ENCODE assay signal across 10 mouse cellular contexts in the genomic region with DNA sequence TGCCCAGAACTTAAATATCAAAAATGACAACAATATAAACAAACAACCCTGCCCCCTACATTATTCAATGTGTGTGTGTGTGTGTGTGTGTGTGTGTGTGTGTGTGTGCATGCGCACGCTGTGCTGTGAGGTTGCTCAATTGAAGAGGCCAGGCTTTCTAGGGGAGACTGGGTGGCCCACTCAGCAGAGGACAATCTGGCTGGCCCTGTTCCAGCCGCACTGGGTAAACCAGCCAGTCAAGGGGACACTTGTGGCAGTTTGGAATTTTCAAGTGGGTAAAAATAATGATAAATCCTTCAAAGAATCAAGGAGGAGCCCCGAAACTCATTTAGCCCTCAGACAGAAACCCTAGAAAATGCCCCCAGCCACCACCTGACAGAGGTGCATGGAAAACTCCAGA.
DNase-seq lines count a peak whose midpoint lies in the region; ATAC-seq and TF ChIP-seq lines count a peak whose summit lies in the region.
"Had no signal": no experiment of that assay in that cellular context is flagged by ENCODE, and none has a peak within 500 bp of the region (broad histone marks: within the 10 kb centered on the region; RNA-seq: fewer than 3 reads in every experiment).

No protein-coding gene starts in this region.

- H3K4me1 ChIP-seq in intestine, embryonic 14.5 days (replicated peaks; ENCODE audit: control insufficient read depth, insufficient read depth, low read length) = peaks cover 20% of the 10 kb centered on the region
- no peaks in the 10 kb centered on the region for H3K4me1 ChIP-seq in intestine, postnatal 0 days (replicated peaks; ENCODE audit: control insufficient read depth, insufficient read depth, low read length)
- H3K4me1 ChIP-seq in limb, embryonic 13.5 days = peaks cover 57% of the 10 kb centered on the region
- H3K4me1 ChIP-seq in stomach, postnatal 0 days (replicated peaks; ENCODE audit: control insufficient read depth, insufficient read depth) = peaks cover 4% of the 10 kb centered on the region

- no peak overlapping the region for H3K4me3 ChIP-seq in intestine, embryonic 14.5 days (ENCODE audit: low read depth, low read length)
- no peak overlapping the region for H3K4me3 ChIP-seq in intestine, postnatal 0 days (ENCODE audit: low read depth, low read length)
- H3K4me3 ChIP-seq in limb, embryonic 13.5 days = no peak overlapping the region
- no peak overlapping the region for H3K4me3 ChIP-seq in stomach, postnatal 0 days (ENCODE audit: low read depth, low read length)
- H3K4me3 ChIP-seq: neural tube, embryonic 12.5 days had no signal

- TF ChIP-seq CTCF in intestine, postnatal 0 days (IDR thresholded peaks at IDR 0.05; ENCODE audit: low read depth) = no peak
- no peak for TF ChIP-seq CTCF in stomach, postnatal 0 days (IDR thresholded peaks at IDR 0.05; ENCODE audit: low read depth)

- no peaks in the 10 kb centered on the region for H3K9me3 ChIP-seq in intestine, embryonic 14.5 days (ENCODE audit: control insufficient read depth, low read length)
- no peaks in the 10 kb centered on the region for H3K9me3 ChIP-seq in intestine, postnatal 0 days (ENCODE audit: control insufficient read depth)
- no peaks in the 10 kb centered on the region for H3K9me3 ChIP-seq in limb, embryonic 13.5 days
- H3K9me3 ChIP-seq in stomach, postnatal 0 days (ENCODE audit: control insufficient read depth, low read length) = no peaks in the 10 kb centered on the region
- H3K9me3 ChIP-seq: neural tube, embryonic 12.5 days had no signal

- WGBS in intestine, embryonic 14.5 days = 69% methylated on average over 4 of the region's 4 CpGs
- WGBS in intestine, postnatal 0 days = 59% methylated on average over 4 of the region's 4 CpGs
- 79% methylated on average over 4 of the region's 4 CpGs for WGBS in limb, embryonic 13.5 days
- 62% methylated on average over 4 of the region's 4 CpGs for WGBS in stomach, postnatal 0 days

- H3K4me2 ChIP-seq in intestine, embryonic 14.5 days (ENCODE audit: low read length) = peak overlapping the region; percentile 9; the same call in 1 of the 2 replicates
- no peak overlapping the region for H3K4me2 ChIP-seq in intestine, postnatal 0 days (replicated peaks; ENCODE audit: low read depth)
- H3K4me2 ChIP-seq in limb, embryonic 13.5 days (replicated peaks) = no peak overlapping the region
- H3K4me2 ChIP-seq in stomach, postnatal 0 days (replicated peaks; ENCODE audit: low read depth) = no peak overlapping the region
- H3K4me2 ChIP-seq: neural tube, embryonic 12.5 days had no signal

- H3K27me3 ChIP-seq in intestine, embryonic 14.5 days (replicated peaks; ENCODE audit: control insufficient read depth, insufficient read depth, low read length) = no peaks in the 10 kb centered on the region
- no peaks in the 10 kb centered on the region for H3K27me3 ChIP-seq in intestine, postnatal 0 days (replicated peaks; ENCODE audit: control insufficient read depth, insufficient read depth, low read length)
- no peaks in the 10 kb centered on the region for H3K27me3 ChIP-seq in limb, embryonic 13.5 days
- H3K27me3 ChIP-seq in stomach, postnatal 0 days (ENCODE audit: control insufficient read depth, insufficient read depth, low read length) = no peaks in the 10 kb centered on the region
- H3K27me3 ChIP-seq: neural tube, embryonic 12.5 days had no signal

- H3K27ac ChIP-seq in intestine, embryonic 14.5 days (ENCODE audit: low read depth) = peak overlapping the region; percentile 52; the same call in 1 of the 2 replicates
- no peak overlapping the region for H3K27ac ChIP-seq in intestine, postnatal 0 days (ENCODE audit: low read depth, low read length)
- H3K27ac ChIP-seq in limb, embryonic 13.5 days = peak overlapping the region; percentile 48; the same call in 1 of the 2 replicates
- H3K27ac ChIP-seq in stomach, postnatal 0 days (replicated peaks) = no peak overlapping the region
- H3K27ac ChIP-seq: neural tube, embryonic 12.5 days had no signal

- H3K9ac ChIP-seq in intestine, embryonic 14.5 days (ENCODE audit: low read length) = no peak overlapping the region
- H3K9ac ChIP-seq in intestine, postnatal 0 days (ENCODE audit: low read depth, low read length) = no peak overlapping the region
- no peak overlapping the region for H3K9ac ChIP-seq in limb, embryonic 13.5 days
- H3K9ac ChIP-seq in stomach, postnatal 0 days (ENCODE audit: low read length) = no peak overlapping the region
- H3K9ac ChIP-seq: neural tube, embryonic 12.5 days had no signal

- no peak for ATAC-seq in intestine, embryonic 14.5 days (replicated peaks; ENCODE audit: low FRiP score, low TSS enrichment, low read depth)
- ATAC-seq in intestine, postnatal 0 days = no peak
- ATAC-seq in limb, embryonic 13.5 days (ENCODE audit: low FRiP score, low read depth) = no peak
- ATAC-seq in stomach, postnatal 0 days (ENCODE audit: low FRiP score, low TSS enrichment) = peak; percentile 64; the same call in 1 of the 2 replicates
- ATAC-seq in megakaryocyte-erythroid progenitor cell, adult 5-6 weeks (replicated peaks; ENCODE audit: low FRiP score, low TSS enrichment, poor library complexity, severe bottlenecking) = no peak

- H3K36me3 ChIP-seq in intestine, embryonic 14.5 days (ENCODE audit: control insufficient read depth, insufficient read depth, low read length) = no peaks in the 10 kb centered on the region
- no peaks in the 10 kb centered on the region for H3K36me3 ChIP-seq in intestine, postnatal 0 days (ENCODE audit: control insufficient read depth, insufficient read depth)
- H3K36me3 ChIP-seq in limb, embryonic 13.5 days = no peaks in the 10 kb centered on the region
- H3K36me3 ChIP-seq in stomach, postnatal 0 days (ENCODE audit: control insufficient read depth, insufficient read depth, low read length) = no peaks in the 10 kb centered on the region
- H3K36me3 ChIP-seq: G1E; neural tube, embryonic 12.5 days had no signal

- TF ChIP-seq EP300 in stomach, postnatal 0 days (optimal IDR thresholded peaks at IDR 0.05) = no peak

- no peak for DNase-seq in intestine, embryonic 14.5 days (ENCODE audit: low spot score)
- DNase-seq in urinary bladder, postnatal 25 days (ENCODE audit: low spot score) = peak; percentile 31
- DNase-seq in urinary bladder, postnatal 36 days (ENCODE audit: low spot score in 2 of 2) = no peak
- DNase-seq in stomach, postnatal 0 days (ENCODE audit: low spot score) = no peak
- no peak for DNase-seq in layer of hippocampus, adult 9-10 months (ENCODE audit: low spot score)

Comparison
In these comparisons a context has a peak if more than half of its experiments do, and no peak if none do; other contexts are left out.
1. H3K27ac ChIP-seq: peak in intestine, embryonic 14.5 days (single experiment) and limb, embryonic 13.5 days (single experiment); none in intestine, postnatal 0 days (single experiment) and stomach, postnatal 0 days (single experiment).